Mouse (Mus musculus) forebrain, embryonic 14.5 days (tissue): ENCODE measurements around the gene Psg21. TPM values are rescaled to one million over a fixed set of nuclear protein-coding genes. Genes with fewer than 3 reads are reported as not detected.
A peak's percentile ranks its signal among the peaks of the same experiment; 100 is the strongest.
"Not testable (repeated sequence)": the region's sequence is repeated elsewhere in the genome, so short reads cannot be mapped to it uniquely, and the experiment has no call there.

ENCODE experiments used
- ATAC-seq: fragments of 200-750 bp; cut with Nextera tagmentation; 2 replicates; pipeline ENCODE4 v1.8.0; 2017; ENCODE audit warnings: mild to moderate bottlenecking, moderate library complexity
- DNase-seq: peaks from one replicate; pipeline ENCODE4 v3.0.0-alpha.2; 2015; ENCODE audit warnings: low spot score
- H3K27ac ChIP-seq: fragments of 300-500 bp; sonication (generic); 2 replicates; pipeline ENCODE4 v1.5.1; 2014; ENCODE audit warnings: low read depth, mild to moderate bottlenecking, control low read depth, low read length, moderate library complexity
- H3K27me3 ChIP-seq: fragments of 300-500 bp; sonication (generic); replicated peaks from 2 replicates; pipeline ENCODE4 v1.6.1; 2014; ENCODE audit warnings: low read length, control low read depth, mixed read lengths; ENCODE audit not compliant: control insufficient read depth, insufficient read depth
- H3K36me3 ChIP-seq: fragments of 300-500 bp; sonication (generic); 2 replicates; pipeline ENCODE4 v1.6.1; 2014; ENCODE audit warnings: low read length, control low read depth; ENCODE audit not compliant: control insufficient read depth, insufficient read depth
- H3K4me1 ChIP-seq: fragments of 300-500 bp; sonication (generic); 2 replicates; pipeline ENCODE4 v1.6.1; 2014; ENCODE audit warnings: antibody characterized with exemption, low read length, control low read depth; ENCODE audit not compliant: control insufficient read depth, insufficient read depth
- H3K4me2 ChIP-seq: fragments of 300-500 bp; sonication (generic); 2 replicates; pipeline ENCODE4 v1.6.1; 2014; ENCODE audit warnings: mild to moderate bottlenecking, control low read depth, low read length
- H3K4me3 ChIP-seq: fragments of 300-500 bp; sonication (generic); 2 replicates; pipeline ENCODE4 v1.5.1; 2014; ENCODE audit warnings: low read depth, low read length, control low read depth
- H3K9ac ChIP-seq: fragments of 300-500 bp; sonication (generic); 2 replicates; pipeline ENCODE4 v1.6.1; 2014; ENCODE audit warnings: mild to moderate bottlenecking, low read length, control low read depth, moderate library complexity
- H3K9me3 ChIP-seq: fragments of 300-500 bp; sonication (generic); replicated peaks from 2 replicates; pipeline ENCODE4 v1.6.1; 2016; ENCODE audit warnings: low read length, control low read depth, mixed read lengths; ENCODE audit not compliant: control insufficient read depth
- WGBS: fragments of 180-500 bp; shearing (Covaris S2); extraction: QIAGEN DNeasy Blood & Tissue Kit; methylation state at CpG from one replicate; pipeline ENCODE4 v1.1.7; 2014; 5-methylcytosine and 5-hydroxymethylcytosine counted together
- polyA plus RNA-seq: library from polyadenylated mRNA; unstranded; fragments of >200 nt; fragmentation: Nextera tagmentation; extraction: Ambion mirVana; gene quantifications from 2 replicates; pipeline ENCODE4 v1.2.1, GENCODE M21; 2014

The Psg21 gene
- polyA plus RNA-seq: not detected in 2 replicates

- H3K9me3 ChIP-seq, H3K9ac ChIP-seq, H3K27ac ChIP-seq, H3K36me3 ChIP-seq, H3K4me3 ChIP-seq, H3K4me1 ChIP-seq, DNase-seq, H3K27me3 ChIP-seq, H3K4me2 ChIP-seq, ATAC-seq: not testable (repeated sequence)
- 70% methylated on average over 1 of the region's 2 CpGs for WGBS
Observed at GRCm38 (mm10) chr7:18656625-18657024, at the start of gene Psg21. Gene Psg21, minus strand, starts transcription at chr7:18656725.

- no peak for DNase-seq
- ATAC-seq: no peak
- Histone ChIP-seq H3K9me3 (no peaks in the 10 kb centered on the region), H3K36me3 (no peaks in the 10 kb centered on the region), H3K27ac (no peak within 1 kb of the TSS), H3K9ac (no peak within 1 kb of the TSS), H3K4me1 (no peaks in the 10 kb centered on the region), H3K4me2 (no peak within 1 kb of the TSS), H3K27me3 (no peaks in the 10 kb centered on the region), H3K4me3 (no peak within 1 kb of the TSS)
- 69% methylated on average over 2 of the region's 2 CpGs for WGBS
Observed at GRCm38 (mm10) chr7:18686085-18686484, 29.6 kb upstream of the Psg21 start, which contains the start of gene Psg20. Gene Psg20, minus strand, starts transcription at chr7:18686185.

DNA sequence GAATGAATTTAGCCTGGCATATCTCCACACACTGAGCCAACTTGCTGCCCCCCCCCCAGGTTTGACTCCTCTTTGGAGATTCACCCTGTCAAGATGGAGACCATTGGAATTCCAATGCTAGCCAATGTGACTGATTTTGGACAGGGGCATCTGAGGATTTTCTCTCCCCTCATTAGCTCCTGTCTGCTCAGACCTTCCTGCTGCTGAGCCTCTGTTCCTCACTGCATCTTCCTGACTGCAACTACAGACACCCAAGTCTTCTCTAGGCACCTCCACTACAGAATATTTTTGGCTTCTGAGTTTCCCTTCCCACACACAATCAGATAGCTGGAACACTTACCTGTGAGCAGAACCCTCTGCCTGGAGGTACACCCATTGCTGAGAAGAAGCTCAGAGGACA lies 29.1 kb upstream of the Psg21 start:
- H3K9me3 ChIP-seq: no peaks in the 10 kb centered on the region
- DNase-seq: no peak
- no peak overlapping the region for H3K9ac ChIP-seq
- H3K4me2 ChIP-seq: no peak overlapping the region
- H3K27me3 ChIP-seq: no peaks in the 10 kb centered on the region
- no peak overlapping the region for H3K4me3 ChIP-seq
- H3K36me3 ChIP-seq: no peaks in the 10 kb centered on the region
- no peaks in the 10 kb centered on the region for H3K4me1 ChIP-seq
- H3K27ac ChIP-seq: no peak overlapping the region
- ATAC-seq: no peak

GRCm38 (mm10) chr7:18679772-18680171 lies 23.2 kb upstream of the Psg21 start:
- H3K4me1 ChIP-seq: no peaks in the 10 kb centered on the region
- no peak overlapping the region for H3K4me2 ChIP-seq
- ATAC-seq: no peak
- H3K27me3 ChIP-seq: no peaks in the 10 kb centered on the region
- 27% methylated on average over 2 of the region's 2 CpGs for WGBS
- H3K9ac ChIP-seq: no peak overlapping the region
- H3K4me3 ChIP-seq: no peak overlapping the region
- peak; percentile 72 for DNase-seq
- no peaks in the 10 kb centered on the region for H3K36me3 ChIP-seq
- no peaks in the 10 kb centered on the region for H3K9me3 ChIP-seq
- H3K27ac ChIP-seq: no peak overlapping the region

- not testable (repeated sequence) for H3K27me3 ChIP-seq, H3K4me3 ChIP-seq, H3K9ac ChIP-seq, H3K9me3 ChIP-seq, DNase-seq, H3K36me3 ChIP-seq, H3K4me1 ChIP-seq, H3K4me2 ChIP-seq, ATAC-seq, H3K27ac ChIP-seq
- WGBS: 85% methylated on average over 8 of the region's 8 CpGs
Observed at GRCm38 (mm10) chr7:18626921-18627320, 29.6 kb downstream of the Psg21 start.

DNA sequence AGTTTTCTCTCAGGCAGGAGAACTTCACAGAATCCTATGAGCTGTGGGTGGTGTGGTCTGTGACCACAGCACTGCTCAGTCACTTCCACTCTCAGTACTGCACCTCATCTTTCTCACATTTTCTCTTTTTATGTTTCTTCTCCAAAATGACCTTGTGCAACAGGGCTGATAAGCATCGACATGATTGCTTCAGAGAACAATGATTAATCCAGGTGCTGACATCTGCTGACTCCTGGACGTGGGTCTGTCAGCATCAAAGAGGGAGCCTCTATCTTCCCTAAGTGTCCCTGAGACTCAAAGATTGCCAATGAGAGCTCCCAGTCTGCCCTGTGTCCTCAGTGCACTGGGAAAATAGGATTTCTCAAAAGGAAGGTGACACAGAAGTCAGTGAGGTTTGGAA lies 40.1 kb downstream of the Psg21 start, which contains the start of gene Psg23:
Gene Psg23, minus strand, starts transcription at position 101 of the 400 bp plus-strand sequence.
- H3K27ac ChIP-seq, H3K9me3 ChIP-seq, ATAC-seq, H3K4me3 ChIP-seq, H3K36me3 ChIP-seq, H3K4me1 ChIP-seq, H3K9ac ChIP-seq, H3K27me3 ChIP-seq, DNase-seq, H3K4me2 ChIP-seq: not testable (repeated sequence)
- WGBS: 76% methylated on average over 1 of the region's 2 CpGs

Other genes starting within 250 kb of the Psg21 start
- not detected in 2 replicates for gene Psg28, start 224.7 kb downstream of the Psg21 start, polyA plus RNA-seq
- gene Psg26, start 172.5 kb downstream of the Psg21 start, polyA plus RNA-seq: not detected in 2 replicates
- gene Psg25, start 124.5 kb downstream of the Psg21 start, polyA plus RNA-seq: not detected in 2 replicates
- not detected in 2 replicates for gene Psg27, start 89.4 kb downstream of the Psg21 start, polyA plus RNA-seq
- not detected in 2 replicates for gene Psg23, start 40.2 kb downstream of the Psg21 start, polyA plus RNA-seq
- not detected in 2 replicates for gene Psg20, start 29.5 kb upstream of the Psg21 start, polyA plus RNA-seq
- not detected in 2 replicates for gene Psg22, start 61.4 kb upstream of the Psg21 start, polyA plus RNA-seq
- gene Psg19, start 141.8 kb upstream of the Psg21 start, polyA plus RNA-seq: not detected in 2 replicates
- gene Psg17, start 164.9 kb upstream of the Psg21 start, polyA plus RNA-seq: 0.10 TPM in 1 of 2 replicates, not detected in the other
- 0.29 and 0.41 TPM in 2 replicates for gene Mill2, start 183.2 kb upstream of the Psg21 start, polyA plus RNA-seq
- 19.1 and 20.9 TPM in 2 replicates for gene Pglyrp1, start 214.6 kb upstream of the Psg21 start, polyA plus RNA-seq